Mouse (Mus musculus) embryonic facial prominence, embryonic 13.5 days (tissue): ENCODE results near the gene Top1. TPM values are rescaled to one million over a fixed set of nuclear protein-coding genes. Genes with fewer than 3 reads are reported as not detected.

Source experiments
- ATAC-seq: fragments of 200-750 bp; cut with Nextera tagmentation; 2 replicates; pipeline ENCODE4 v1.8.0; 2017; ENCODE audit warnings: low read depth; ENCODE audit not compliant: insufficient number of reproducible peaks, insufficient read depth, low FRiP score, low TSS enrichment
- H3K27ac ChIP-seq: fragments of 300-500 bp; sonication (generic); 2 replicates; pipeline ENCODE4 v1.5.1; 2015; ENCODE audit warnings: moderate library complexity, mild to moderate bottlenecking, inconsistent platforms
- H3K27me3 ChIP-seq: fragments of 300-500 bp; sonication (generic); 2 replicates; pipeline ENCODE4 v1.6.1; 2015; ENCODE audit warnings: mild to moderate bottlenecking, inconsistent platforms
- H3K36me3 ChIP-seq: fragments of 300-500 bp; sonication (generic); 2 replicates; pipeline ENCODE4 v1.6.1; 2015; ENCODE audit warnings: mild to moderate bottlenecking, inconsistent platforms
- H3K4me1 ChIP-seq: fragments of 300-500 bp; sonication (generic); 2 replicates; pipeline ENCODE4 v1.6.1; 2015; ENCODE audit warnings: inconsistent platforms
- H3K4me2 ChIP-seq: fragments of 300-500 bp; sonication (generic); 2 replicates; pipeline ENCODE4 v1.6.1; 2015; ENCODE audit warnings: moderate library complexity, mild to moderate bottlenecking, inconsistent platforms
- H3K4me3 ChIP-seq: fragments of 300-500 bp; sonication (generic); 2 replicates; pipeline ENCODE4 v1.5.1; 2015; ENCODE audit warnings: mild to moderate bottlenecking, inconsistent platforms
- H3K9ac ChIP-seq: fragments of 300-500 bp; sonication (generic); 2 replicates; pipeline ENCODE4 v1.6.1; 2015; ENCODE audit warnings: mild to moderate bottlenecking, inconsistent platforms
- H3K9me3 ChIP-seq: fragments of 300-500 bp; sonication (generic); 2 replicates; pipeline ENCODE4 v1.6.1; 2016; ENCODE audit warnings: inconsistent platforms
- WGBS: fragments of 180-500 bp; shearing (Covaris S2); methylation state at CpG from one replicate; pipeline ENCODE4 v1.1.7; 2015; ENCODE audit warnings: mixed read lengths; 5-methylcytosine and 5-hydroxymethylcytosine counted together
- microRNA-seq: library from miRNA; unstranded; fragments of <30 nt; microRNA quantifications from one replicate; pipeline ENCODE4, GENCODE M21; 2016
- polyA plus RNA-seq: library from polyadenylated mRNA; unstranded; fragments of >200 nt; fragmentation: Nextera tagmentation; extraction: Ambion mirVana; gene quantifications from 2 replicates; pipeline ENCODE4 v1.2.1, GENCODE M21; 2015

Top1 gene
- polyA plus RNA-seq, 1 experiment from 2014 or later = 105 TPM

DNA sequence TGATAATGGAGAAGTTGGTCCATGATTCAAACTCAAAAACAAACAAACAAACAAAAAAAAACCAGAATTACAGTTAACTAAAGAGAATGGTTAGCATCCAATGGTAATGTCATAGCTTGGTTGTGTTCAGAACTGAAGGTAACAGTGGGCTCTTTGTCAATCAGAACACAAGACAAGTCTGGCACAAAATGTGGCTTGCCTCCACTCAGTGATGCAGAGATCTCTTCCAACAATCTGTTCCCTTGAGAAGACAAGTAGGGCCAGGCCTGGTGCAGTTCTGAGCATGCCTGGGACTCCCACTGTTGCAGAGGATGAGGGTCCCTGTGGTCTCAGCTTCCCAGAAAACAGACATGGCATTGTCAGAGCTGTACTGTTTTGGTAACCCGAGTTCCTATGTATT is 125.2 kb downstream of the Top1 start:
- 75% methylated on average over 1 of the region's 1 CpGs for WGBS
- Histone ChIP-seq H3K9ac (no peak overlapping the region), H3K9me3 (no peaks in the 10 kb centered on the region), H3K27me3 (no peaks in the 10 kb centered on the region), H3K4me3 (no peak overlapping the region), H3K4me1 (no peaks in the 10 kb centered on the region), H3K4me2 (no peak overlapping the region), H3K27ac (no peak overlapping the region), H3K36me3 (peaks cover 6% of the 10 kb centered on the region)
- ATAC-seq = no peak

DNA sequence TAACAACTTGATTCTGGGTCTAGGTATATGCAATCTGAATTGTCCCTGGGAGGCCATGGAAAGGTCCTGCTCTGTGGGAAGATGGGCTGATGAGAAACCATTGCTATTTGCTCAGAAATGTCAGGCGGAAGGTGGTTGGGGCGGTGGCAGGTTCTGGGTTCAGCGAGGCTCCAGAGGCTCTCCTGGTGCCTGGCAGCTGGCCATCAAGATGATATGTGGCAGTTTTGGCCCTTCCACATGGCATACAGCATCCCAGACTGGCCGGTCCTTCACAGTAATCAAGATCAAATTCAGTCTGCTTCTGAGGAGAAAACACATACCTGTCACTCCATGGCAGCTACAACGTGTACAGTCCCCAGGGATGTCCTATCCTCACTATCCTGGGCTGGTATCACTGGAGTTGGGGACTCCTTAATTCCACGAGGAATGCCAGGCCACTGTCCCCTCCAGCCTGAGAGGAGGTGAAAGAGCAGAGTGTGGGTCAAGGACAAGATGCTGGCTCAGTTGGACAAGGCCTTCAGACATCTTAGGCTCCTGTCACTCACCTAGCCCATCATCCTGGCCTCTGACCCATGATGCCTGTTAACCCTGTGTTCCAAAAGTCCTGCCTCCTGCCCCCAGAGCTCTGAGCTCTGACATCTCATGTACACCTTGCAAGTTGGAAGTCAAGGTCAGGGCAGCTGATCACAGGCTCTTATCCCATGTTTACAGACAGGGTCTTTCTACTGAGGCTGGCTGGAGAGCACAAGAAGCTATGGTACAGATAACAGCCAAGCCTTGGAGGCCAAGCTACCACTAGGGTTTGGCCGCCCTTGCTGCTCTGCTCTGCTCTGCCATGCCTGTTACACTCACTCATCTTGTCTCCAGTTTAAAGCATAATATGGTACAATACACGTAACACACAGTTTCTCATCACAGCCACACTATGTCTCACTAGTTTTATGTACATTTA is 125.9 kb downstream of the Top1 start:
- Histone ChIP-seq H3K9ac (no peak overlapping the region), H3K9me3 (no peaks in the 10 kb centered on the region), H3K4me2 (no peak overlapping the region), H3K27ac (no peak overlapping the region), H3K4me3 (no peak overlapping the region), H3K36me3 (peaks cover 6% of the 10 kb centered on the region), H3K4me1 (no peaks in the 10 kb centered on the region), H3K27me3 (no peaks in the 10 kb centered on the region)
- WGBS = 87% methylated on average over 8 of the region's 8 CpGs
- no peak for ATAC-seq

Small RNA genes within 50 kb of the gene (microRNA-seq; reads per million reads assigned to microRNA genes)
- not detected for gene Gm23968

Other genes with a start within 250 kb of the Top1 start
- gene Plcg1, start 85.4 kb downstream of the Top1 start, polyA plus RNA-seq = 63.9 and 64.0 TPM in 2 replicates
- 12.6 and 12.7 TPM in 2 replicates for gene Zhx3, start 227.1 kb downstream of the Top1 start, polyA plus RNA-seq
- gene Lpin3, start 234.8 kb downstream of the Top1 start, polyA plus RNA-seq = 2.1 and 2.4 TPM in 2 replicates